Mouse (Mus musculus): ENCODE measurements around the gene Rnaset2b. TPM values are rescaled to one million over a fixed set of nuclear protein-coding genes. Genes with fewer than 3 reads are reported as not detected.
"Not testable (repeated sequence)": the region's sequence is repeated elsewhere in the genome, so short reads cannot be mapped to it uniquely, and the experiment has no call there.

Gene Rnaset2b
- polyA plus RNA-seq, 1 experiment from 2014 or later = 150 TPM

GRCm38 (mm10) chr17:7030622-7031174 lies 60.3 kb downstream of the Rnaset2b start:
- ATAC-seq (ENCODE audit: insufficient number of reproducible peaks, insufficient read depth, low FRiP score, low TSS enrichment); H3K27ac ChIP-seq: not testable (repeated sequence)

DNA sequence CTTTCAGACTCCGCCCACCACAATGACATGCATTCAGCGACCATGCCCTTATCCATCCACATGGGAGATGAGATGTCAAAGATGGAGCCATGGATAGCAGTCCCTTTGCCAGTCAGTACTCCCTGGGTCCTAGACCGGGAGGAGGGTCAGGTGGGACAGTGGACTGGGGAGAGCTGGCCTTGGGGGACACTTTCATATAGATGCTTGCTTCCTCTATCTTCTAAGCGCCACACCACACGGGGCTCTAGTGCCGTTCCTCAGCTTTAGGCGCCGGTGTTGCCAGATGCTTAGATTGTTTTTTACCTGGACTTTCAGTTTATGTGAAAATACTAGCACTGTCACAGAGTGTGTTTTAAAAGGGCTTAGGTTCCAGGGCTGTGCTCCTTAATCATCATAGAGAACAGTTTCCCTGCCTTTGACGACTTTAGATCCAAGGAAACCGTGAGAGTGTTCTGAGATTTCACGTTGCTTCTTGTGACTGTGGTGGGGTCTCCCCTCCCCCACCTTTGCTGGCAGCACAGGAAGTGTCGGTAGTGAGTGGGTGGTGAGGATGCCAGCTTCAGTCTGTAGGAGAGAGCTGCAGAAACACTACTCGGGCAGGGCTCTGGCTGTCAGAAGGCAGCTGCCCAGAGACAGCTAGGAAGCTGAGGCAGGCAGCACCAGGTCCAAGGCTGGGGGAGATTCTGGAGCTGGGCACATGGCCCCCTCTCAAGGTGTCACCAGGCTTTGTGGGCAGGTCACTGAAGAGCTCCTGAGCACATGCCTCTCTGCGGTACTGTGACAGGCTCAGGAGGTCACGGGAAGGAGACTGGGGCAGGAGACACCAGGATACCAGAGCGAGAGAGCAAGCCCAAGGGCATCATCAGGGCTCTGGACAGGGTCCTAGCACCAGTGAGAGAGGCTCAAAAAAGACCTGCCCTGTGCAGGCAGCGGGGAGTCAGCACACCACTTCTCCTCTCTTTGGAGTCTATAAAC lies 63.0 kb downstream of the Rnaset2b start:
- not testable (repeated sequence) for ATAC-seq (ENCODE audit: insufficient number of reproducible peaks, insufficient read depth, low FRiP score, low TSS enrichment); H3K4me2 ChIP-seq (replicated peaks); H3K9me3 ChIP-seq; H3K9ac ChIP-seq; H3K27me3 ChIP-seq; H3K4me3 ChIP-seq; H3K4me1 ChIP-seq; H3K27ac ChIP-seq; H3K36me3 ChIP-seq
- 37% methylated on average over 3 of the region's 17 CpGs for WGBS

More at GRCm38 (mm10) chr17:7030622-7031174, 60.3 kb downstream of the Rnaset2b start:
- 53% methylated on average over 3 of the region's 6 CpGs for WGBS
- H3K4me3 ChIP-seq; H3K4me1 ChIP-seq; H3K9me3 ChIP-seq; H3K4me2 ChIP-seq (replicated peaks); H3K27me3 ChIP-seq; H3K9ac ChIP-seq; H3K36me3 ChIP-seq: not testable (repeated sequence)

Other genes starting within 250 kb of the Rnaset2b start
- gene Ezr, start 187.8 kb upstream of the Rnaset2b start, polyA plus RNA-seq (2016; fragmentation: Nextera tagmentation; extraction: Ambion mirVana) = 48.6 and 52.2 TPM in 2 replicates
- gene Rsph3b, start 22.0 kb upstream of the Rnaset2b start, polyA plus RNA-seq (2016; fragmentation: Nextera tagmentation; extraction: Ambion mirVana) = 31.6 and 34.7 TPM in 2 replicates
- gene Tagap1, start 9.5 kb upstream of the Rnaset2b start, polyA plus RNA-seq (2016; fragmentation: Nextera tagmentation; extraction: Ambion mirVana) = 58.0 and 61.1 TPM in 2 replicates
- 0.09 TPM in 1 of 2 replicates, not detected in the other for gene Gm49721, start 8.3 kb downstream of the Rnaset2b start, polyA plus RNA-seq (2016; fragmentation: Nextera tagmentation; extraction: Ambion mirVana)
- gene Gm1604a, start 54.9 kb downstream of the Rnaset2b start, polyA plus RNA-seq (2016; fragmentation: Nextera tagmentation; extraction: Ambion mirVana) = not detected in 2 replicates
- 24.6 and 24.8 TPM in 2 replicates for gene Rps6ka2, start 199.5 kb downstream of the Rnaset2b start, polyA plus RNA-seq (2016; fragmentation: Nextera tagmentation; extraction: Ambion mirVana)

All from embryonic facial prominence, embryonic 12.5 days (tissue).